Mouse (Mus musculus): ENCODE measurements around the gene Gm37240.

The Gm37240 gene

DNA sequence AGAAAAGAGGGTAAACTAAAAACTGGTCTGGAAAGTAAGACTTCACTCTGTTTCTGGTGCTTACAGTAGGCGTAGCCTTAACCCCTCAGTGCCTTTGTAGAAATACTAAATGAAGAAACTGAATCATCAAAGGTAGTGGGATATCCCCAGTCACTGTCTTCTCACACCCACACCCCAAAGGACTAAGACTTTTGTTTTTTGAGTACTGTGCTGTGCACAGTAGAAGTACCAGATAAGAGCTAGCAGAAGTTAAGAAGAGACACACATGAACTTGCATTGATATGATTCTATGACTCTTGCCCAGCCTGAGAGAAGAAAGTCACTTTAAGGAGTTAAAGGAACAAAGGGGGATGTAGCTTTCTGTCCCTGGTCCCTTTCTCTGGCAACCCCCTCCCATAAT, 1409.8 kb downstream of the Gm37240 start:
- in situ Hi-C loops (cut with MboI): no loop called here

DNA sequence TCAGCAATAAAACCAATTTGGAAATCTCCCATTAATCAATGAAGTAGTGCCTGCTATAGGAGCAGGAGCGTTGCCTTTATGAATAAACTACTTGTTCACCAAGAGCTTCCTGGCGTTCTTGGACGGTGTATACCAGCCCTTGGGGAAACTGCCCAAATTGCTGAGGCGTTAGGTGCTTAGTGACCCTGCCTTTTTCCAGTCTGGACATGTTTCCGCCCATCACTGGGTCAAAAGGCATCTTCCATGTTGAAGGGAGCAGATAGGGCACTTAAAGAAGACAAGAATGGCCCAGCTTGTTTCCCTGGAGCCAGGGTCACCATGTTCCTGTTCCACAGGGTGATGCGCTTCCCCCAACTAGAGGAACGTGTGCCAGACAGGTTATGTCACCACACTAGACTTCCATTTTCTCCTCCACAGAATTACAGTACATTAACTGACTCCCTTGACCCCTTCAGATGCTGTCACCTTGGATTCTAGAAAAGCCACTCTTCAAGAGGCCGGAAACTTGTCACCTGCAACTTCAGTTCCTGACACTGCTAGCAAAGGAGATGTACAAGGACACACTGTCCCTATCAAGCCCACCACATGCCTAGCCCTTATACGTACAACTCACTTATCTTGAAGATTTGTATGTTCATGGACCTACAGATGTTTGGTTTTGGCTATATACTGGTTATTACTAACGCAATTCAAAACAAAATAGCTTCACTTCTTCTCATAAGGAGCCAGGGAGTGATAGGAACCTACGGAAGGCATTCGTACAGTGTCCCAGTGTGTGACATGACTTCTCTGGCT, 1412.1 kb downstream of the Gm37240 start:
- in situ Hi-C loops (cut with MboI): no loop called here

DNA sequence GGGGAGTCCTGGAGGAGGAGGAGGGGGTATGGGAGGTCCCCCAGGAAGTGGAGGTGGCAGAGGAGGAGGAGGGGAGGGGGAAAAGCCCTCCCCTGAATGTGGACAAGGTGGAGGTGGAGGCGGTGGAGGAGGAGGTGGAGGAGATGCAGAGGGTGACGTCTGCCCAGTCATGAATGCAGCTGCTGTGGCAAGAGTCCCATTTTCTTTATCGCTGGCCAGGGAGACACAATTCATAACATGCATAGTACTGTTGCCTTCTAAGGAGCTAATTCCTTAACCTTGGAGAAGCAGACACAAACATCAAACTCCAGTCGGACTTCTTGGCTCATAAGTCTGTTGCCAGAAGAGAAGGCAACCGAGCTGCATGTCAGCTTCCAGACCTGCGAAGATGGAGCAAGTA, 1412.9 kb downstream of the Gm37240 start:
- in situ Hi-C loops (cut with MboI): no loop called here

- in situ Hi-C loops (cut with MboI): no loop called here
Measured at GRCm38 (mm10) chr3:84472955-84473354, 1414.4 kb downstream of the Gm37240 start.

DNA sequence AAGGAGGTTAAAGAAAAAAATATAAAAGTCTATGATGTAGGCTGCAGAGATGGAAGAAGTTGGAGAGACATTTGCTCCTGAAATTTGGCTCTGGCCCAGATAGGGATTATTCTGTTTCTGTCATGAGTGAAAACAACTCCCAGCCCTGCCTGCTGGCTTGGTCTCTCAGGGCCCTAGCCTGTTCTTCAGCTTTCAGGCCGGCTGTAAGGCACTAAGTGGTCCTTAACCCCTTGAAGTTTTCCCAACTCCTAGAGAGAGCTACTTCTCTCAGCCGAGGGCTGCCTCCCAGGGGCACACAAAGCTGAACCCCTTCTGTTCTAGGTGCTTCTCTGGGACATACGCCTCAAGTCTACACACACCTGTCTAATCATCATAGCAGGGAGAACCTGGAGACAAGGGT, 1414.8 kb downstream of the Gm37240 start:
- in situ Hi-C loops (cut with MboI): no loop called here

GRCm38 (mm10) chr3:84471146-84471545, 1416.2 kb downstream of the Gm37240 start:
- in situ Hi-C loops (cut with MboI): no loop called here

DNA sequence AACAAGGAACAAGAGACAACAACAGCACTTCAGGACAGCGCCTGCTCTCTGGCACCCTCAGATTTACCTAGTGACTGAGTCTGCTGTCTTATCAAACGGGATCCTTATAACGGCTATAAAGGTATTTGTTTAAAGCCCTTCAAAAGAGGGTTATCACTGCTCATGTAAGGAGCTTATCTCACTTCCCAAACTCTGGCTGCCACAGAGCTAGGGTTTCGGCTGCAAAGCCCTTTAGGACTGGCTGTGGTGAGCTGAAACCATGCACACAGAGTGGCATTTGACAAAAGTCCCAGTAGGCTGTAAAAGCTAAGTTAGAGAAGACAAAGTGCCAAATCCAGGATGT, 1419.2 kb downstream of the Gm37240 start:
- in situ Hi-C loops (cut with MboI): no loop called here

- in situ Hi-C loops (cut with MboI): no loop called here
Measured at GRCm38 (mm10) chr3:84467419-84468110, 1419.8 kb downstream of the Gm37240 start.

GRCm38 (mm10) chr3:84465822-84466500, 1421.4 kb downstream of the Gm37240 start:
- in situ Hi-C loops (cut with MboI): no loop called here

- in situ Hi-C loops (cut with MboI): no loop called here
Measured at GRCm38 (mm10) chr3:84461687-84462086, 1425.6 kb downstream of the Gm37240 start.

- in situ Hi-C loops (cut with MboI): no loop called here
Measured at GRCm38 (mm10) chr3:84460952-84461351, 1426.4 kb downstream of the Gm37240 start.

- in situ Hi-C loops (cut with MboI): no loop called here
Measured at GRCm38 (mm10) chr3:84460499-84460898, 1426.8 kb downstream of the Gm37240 start.

DNA sequence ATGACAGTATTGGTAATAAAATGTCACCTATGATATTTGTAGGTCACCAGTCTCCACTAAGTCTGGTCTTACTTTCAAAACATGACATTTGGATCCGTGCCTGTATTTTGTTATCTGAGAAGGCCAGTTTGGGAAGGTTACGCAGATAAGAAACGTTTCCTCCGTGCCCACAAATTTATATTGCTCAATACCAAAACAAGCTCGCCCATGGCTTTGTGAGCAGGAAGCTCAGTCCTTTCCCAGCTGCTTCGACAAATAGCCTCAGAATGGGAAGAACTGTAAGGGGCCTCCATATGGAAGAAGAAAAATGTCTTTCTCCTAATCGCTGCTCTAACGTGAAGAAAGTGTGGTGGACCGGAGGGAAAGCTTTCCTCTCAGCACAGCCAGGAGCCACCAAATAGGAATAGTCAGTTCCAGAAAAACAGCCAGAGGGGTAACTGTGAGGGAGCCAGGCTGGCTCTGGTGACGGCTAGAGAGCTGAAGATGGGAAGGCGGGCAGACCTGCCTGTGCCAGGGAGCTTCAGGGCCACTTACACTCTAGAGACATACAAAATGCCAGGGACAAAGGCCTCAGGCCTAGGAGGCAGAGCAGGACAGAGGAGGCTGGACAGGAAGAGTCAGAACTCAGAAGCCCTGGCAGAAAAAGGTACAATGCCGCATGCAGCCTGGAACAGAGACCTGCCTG, 1431.4 kb downstream of the Gm37240 start:
- in situ Hi-C loops (cut with MboI): no loop called here

DNA sequence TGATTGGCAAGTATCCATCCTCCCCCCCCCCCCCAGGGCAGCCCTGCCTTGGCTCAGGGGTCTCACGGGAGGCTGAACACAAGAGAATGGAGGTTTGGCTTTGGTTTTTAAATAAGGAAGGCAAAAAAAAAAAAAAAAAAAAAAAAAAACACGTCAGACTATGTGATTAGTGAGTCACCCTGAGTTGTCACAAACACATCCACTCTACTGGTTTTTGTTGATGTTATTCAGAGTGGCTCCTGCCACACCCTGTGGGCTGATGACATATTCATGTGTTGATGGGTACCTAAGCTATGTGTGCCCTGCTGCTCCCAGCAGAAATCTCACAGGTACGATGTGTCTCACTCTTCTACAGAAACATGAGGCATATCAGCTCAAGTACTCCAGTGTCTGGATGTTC, 1436.7 kb downstream of the Gm37240 start:
- in situ Hi-C loops (cut with MboI): no loop called here

DNA sequence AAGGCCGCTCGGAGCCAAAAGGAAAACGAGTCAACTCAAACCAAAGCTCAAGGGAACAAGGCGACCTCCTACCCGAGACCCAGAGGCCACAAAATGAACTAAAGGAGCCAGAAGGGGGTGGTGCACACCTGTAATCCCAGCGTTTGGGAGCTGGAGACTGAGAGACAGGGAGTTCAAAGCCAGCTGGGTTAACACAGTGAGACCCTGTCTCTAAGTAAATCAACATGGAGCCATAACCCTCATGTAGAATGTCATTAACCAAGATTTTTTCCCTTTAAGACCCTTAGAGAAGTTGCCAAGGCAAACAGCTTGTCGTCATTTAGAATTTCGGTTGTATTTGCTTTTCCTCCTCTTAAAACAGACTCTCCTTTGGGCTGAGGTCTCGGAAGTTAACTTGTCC, 1438.3 kb downstream of the Gm37240 start:
- in situ Hi-C loops (cut with MboI): no loop called here

DNA sequence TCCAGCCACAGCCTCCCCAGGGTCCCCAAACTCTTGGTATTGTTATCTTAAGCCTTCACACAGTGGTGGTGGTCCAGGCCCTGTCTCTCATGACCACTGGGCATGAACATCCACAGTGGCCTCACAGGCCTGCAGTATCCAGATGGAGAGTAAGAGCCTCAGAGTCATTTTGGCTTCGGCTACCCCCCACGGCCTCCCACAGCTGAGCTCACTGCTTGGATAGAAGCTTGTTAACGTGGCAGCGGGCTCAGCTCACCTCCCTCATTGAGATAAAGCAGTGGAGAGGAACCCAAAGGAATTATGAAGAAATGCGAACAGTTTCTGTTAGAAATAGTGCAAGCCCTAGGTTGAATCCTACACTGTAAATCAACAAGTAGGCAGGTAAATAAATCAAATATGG, 1439.5 kb downstream of the Gm37240 start:
- in situ Hi-C loops (cut with MboI): no loop called here

Data from mature B cell (primary cell).